Mouse (Mus musculus): ENCODE measurements around the gene Tnfrsf17. TPM values are rescaled to one million over a fixed set of nuclear protein-coding genes. Genes with fewer than 3 reads are reported as not detected.
"Not testable (repeated sequence)": the region's sequence is repeated elsewhere in the genome, so short reads cannot be mapped to it uniquely, and the experiment has no call there.

Tnfrsf17 gene
- polyA plus RNA-seq, 1 experiment from 2014 or later: not detected

DNA sequence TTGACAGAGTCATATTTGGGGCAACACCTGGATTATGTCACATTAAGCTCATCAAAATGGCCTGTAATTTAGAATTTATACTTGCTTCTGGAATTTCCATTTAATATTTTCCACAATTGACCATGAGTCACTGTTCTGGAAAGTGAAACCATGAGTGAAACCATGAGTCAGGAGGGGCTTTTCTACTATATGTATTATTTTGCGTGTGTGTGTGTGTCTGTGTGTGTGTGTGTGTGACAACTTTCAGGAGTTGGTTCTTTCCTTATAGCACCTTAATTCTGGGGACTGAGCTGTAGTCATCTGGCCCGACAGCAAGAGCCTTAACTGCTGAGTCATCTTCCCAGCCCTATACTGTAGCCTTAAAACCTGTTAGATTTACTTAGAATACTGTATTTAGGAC, 27.7 kb upstream of the Tnfrsf17 start:
- 89% methylated on average over 2 of the region's 2 CpGs for WGBS

GRCm38 (mm10) chr16:11288873-11289272, 24.7 kb upstream of the Tnfrsf17 start:
- not testable (repeated sequence) for DNase-seq (ENCODE audit: low spot score)

More for the DNA sequence above, 27.7 kb upstream of the Tnfrsf17 start:
- H3K4me1 ChIP-seq (ENCODE audit: control insufficient read depth, insufficient read depth, low read length): no peaks in the 10 kb centered on the region
- DNase-seq (ENCODE audit: low spot score) (no peak), ATAC-seq (no peak)
- no peak overlapping the region for H3K4me3 ChIP-seq (ENCODE audit: low read depth, low read length)
- H3K9me3 ChIP-seq (replicated peaks; ENCODE audit: control insufficient read depth, low read length): no peaks in the 10 kb centered on the region
- no peak overlapping the region for H3K9ac ChIP-seq (ENCODE audit: low read length)
- no peak overlapping the region for H3K27ac ChIP-seq (ENCODE audit: low read depth, low read length)
- no peaks in the 10 kb centered on the region for H3K27me3 ChIP-seq (replicated peaks; ENCODE audit: control insufficient read depth, insufficient read depth, low read length)
- no peak overlapping the region for H3K4me2 ChIP-seq (ENCODE audit: low read length)
- no peaks in the 10 kb centered on the region for H3K36me3 ChIP-seq (ENCODE audit: control insufficient read depth, insufficient read depth, low read length)

DNA sequence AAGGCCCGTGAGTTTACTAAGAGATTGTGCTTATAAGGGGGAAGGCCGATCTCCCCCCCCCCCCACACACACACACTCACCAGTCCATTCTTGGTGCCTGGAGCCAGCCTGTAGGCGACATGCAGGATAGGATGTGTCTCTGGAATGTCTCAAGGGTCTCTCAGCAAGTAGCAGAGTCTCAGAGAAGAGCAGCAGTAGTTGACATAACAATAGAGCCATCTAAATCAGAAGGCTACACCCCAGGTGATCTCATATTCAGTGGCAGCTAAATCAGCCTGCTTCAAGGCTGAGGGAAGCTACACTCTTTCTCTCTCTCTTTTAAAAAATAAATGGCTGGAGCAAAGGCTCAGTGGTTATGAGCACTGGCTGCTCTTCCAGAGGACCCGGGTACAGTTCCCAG, 18.0 kb upstream of the Tnfrsf17 start:
- not testable (repeated sequence) for H3K4me1 ChIP-seq (ENCODE audit: control insufficient read depth, insufficient read depth, low read length); H3K27ac ChIP-seq (ENCODE audit: low read depth, low read length); H3K4me2 ChIP-seq (ENCODE audit: low read length); DNase-seq (ENCODE audit: low spot score); H3K27me3 ChIP-seq (replicated peaks; ENCODE audit: control insufficient read depth, insufficient read depth, low read length); H3K4me3 ChIP-seq (ENCODE audit: low read depth, low read length); H3K36me3 ChIP-seq (ENCODE audit: control insufficient read depth, insufficient read depth, low read length); H3K9me3 ChIP-seq (replicated peaks; ENCODE audit: control insufficient read depth, low read length); H3K9ac ChIP-seq (ENCODE audit: low read length); ATAC-seq
- 72% methylated on average over 4 of the region's 4 CpGs for WGBS

More at GRCm38 (mm10) chr16:11288873-11289272, 24.7 kb upstream of the Tnfrsf17 start:
- not testable (repeated sequence) for H3K4me2 ChIP-seq (ENCODE audit: low read length); H3K27me3 ChIP-seq (replicated peaks; ENCODE audit: control insufficient read depth, insufficient read depth, low read length); ATAC-seq; H3K27ac ChIP-seq (ENCODE audit: low read depth, low read length); H3K36me3 ChIP-seq (ENCODE audit: control insufficient read depth, insufficient read depth, low read length); H3K9ac ChIP-seq (ENCODE audit: low read length); H3K4me1 ChIP-seq (ENCODE audit: control insufficient read depth, insufficient read depth, low read length); H3K9me3 ChIP-seq (replicated peaks; ENCODE audit: control insufficient read depth, low read length); H3K4me3 ChIP-seq (ENCODE audit: low read depth, low read length)
- 92% methylated on average over 7 of the region's 8 CpGs for WGBS

GRCm38 (mm10) chr16:11297700-11298099, 15.9 kb upstream of the Tnfrsf17 start:
- H3K4me1 ChIP-seq (ENCODE audit: control insufficient read depth, insufficient read depth, low read length); H3K9ac ChIP-seq (ENCODE audit: low read length); ATAC-seq; H3K36me3 ChIP-seq (ENCODE audit: control insufficient read depth, insufficient read depth, low read length); H3K9me3 ChIP-seq (replicated peaks; ENCODE audit: control insufficient read depth, low read length); H3K4me3 ChIP-seq (ENCODE audit: low read depth, low read length); H3K27me3 ChIP-seq (replicated peaks; ENCODE audit: control insufficient read depth, insufficient read depth, low read length); H3K4me2 ChIP-seq (ENCODE audit: low read length); DNase-seq (ENCODE audit: low spot score); H3K27ac ChIP-seq (ENCODE audit: low read depth, low read length): not testable (repeated sequence)
- WGBS: 67% methylated on average over 1 of the region's 1 CpGs

- no peaks in the 10 kb centered on the region for H3K4me1 ChIP-seq (ENCODE audit: control insufficient read depth, insufficient read depth, low read length)
- H3K36me3 ChIP-seq (ENCODE audit: control insufficient read depth, insufficient read depth, low read length): no peaks in the 10 kb centered on the region
- DNase-seq (ENCODE audit: low spot score): no peak
- H3K9ac ChIP-seq (ENCODE audit: low read length): no peak overlapping the region
- no peaks in the 10 kb centered on the region for H3K27me3 ChIP-seq (replicated peaks; ENCODE audit: control insufficient read depth, insufficient read depth, low read length)
- H3K4me3 ChIP-seq (ENCODE audit: low read depth, low read length): no peak overlapping the region
- no peak overlapping the region for H3K4me2 ChIP-seq (ENCODE audit: low read length)
- H3K9me3 ChIP-seq (replicated peaks; ENCODE audit: control insufficient read depth, low read length): no peaks in the 10 kb centered on the region
- ATAC-seq: no peak
- no peak overlapping the region for H3K27ac ChIP-seq (ENCODE audit: low read depth, low read length)
Observed at GRCm38 (mm10) chr16:11303741-11304140, 9.9 kb upstream of the Tnfrsf17 start.

DNA sequence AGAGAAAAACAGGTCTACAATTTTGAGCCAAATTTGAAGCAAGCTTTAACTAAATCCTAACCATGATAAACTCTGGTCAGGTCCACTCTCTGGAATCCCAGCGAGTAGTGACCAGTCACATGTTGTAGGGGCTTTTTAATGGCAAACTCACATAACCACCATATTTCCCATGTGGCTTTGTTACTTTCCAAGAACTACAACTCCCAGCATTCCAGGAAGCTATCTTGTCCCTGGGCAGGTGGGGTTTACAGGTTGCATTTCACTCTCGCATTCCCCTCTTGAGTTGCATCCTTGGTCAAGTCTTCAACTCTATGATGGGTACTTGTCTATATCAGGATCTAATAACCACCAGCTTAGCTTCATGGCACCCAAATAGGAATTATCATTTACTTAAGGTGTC, 8.1 kb upstream of the Tnfrsf17 start:
- Histone ChIP-seq H3K4me1 (ENCODE audit: control insufficient read depth, insufficient read depth, low read length) (no peaks in the 10 kb centered on the region), H3K27ac (ENCODE audit: low read depth, low read length) (no peak overlapping the region), H3K4me3 (ENCODE audit: low read depth, low read length) (no peak overlapping the region), H3K27me3 (replicated peaks; ENCODE audit: control insufficient read depth, insufficient read depth, low read length) (no peaks in the 10 kb centered on the region), H3K4me2 (ENCODE audit: low read length) (no peak overlapping the region), H3K36me3 (ENCODE audit: control insufficient read depth, insufficient read depth, low read length) (no peaks in the 10 kb centered on the region), H3K9me3 (replicated peaks; ENCODE audit: control insufficient read depth, low read length) (no peaks in the 10 kb centered on the region), H3K9ac (ENCODE audit: low read length) (no peak overlapping the region)
- ATAC-seq (no peak), DNase-seq (ENCODE audit: low spot score) (no peak)
- 91% methylated on average over 2 of the region's 2 CpGs for WGBS

DNA sequence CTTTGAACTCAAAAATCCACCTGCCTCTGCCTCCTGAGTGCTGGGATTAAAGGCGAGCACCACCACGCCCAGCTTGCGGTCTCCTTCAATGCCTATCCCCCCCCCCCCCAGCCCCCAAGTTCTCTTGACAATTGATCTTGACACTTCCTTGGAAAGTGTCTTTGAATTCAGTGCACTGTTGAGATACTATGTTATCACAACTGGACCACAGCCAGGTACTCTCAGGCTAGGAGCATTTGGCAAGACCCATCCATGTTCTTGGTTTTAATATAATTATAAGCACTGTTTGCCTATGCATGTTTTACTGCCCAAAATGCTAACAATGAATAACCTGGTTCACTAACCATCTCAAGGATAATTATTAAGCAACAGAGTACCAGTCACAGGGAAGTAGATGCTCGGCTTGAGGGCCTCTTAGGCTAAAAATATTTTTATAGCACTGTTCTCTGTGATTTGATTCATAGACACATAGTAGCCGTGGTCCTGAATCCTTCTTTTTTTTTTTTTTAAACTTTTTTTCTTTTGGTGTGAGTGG, 2.2 kb downstream of the Tnfrsf17 start:
- no peaks in the 10 kb centered on the region for H3K36me3 ChIP-seq (ENCODE audit: control insufficient read depth, insufficient read depth, low read length)
- H3K27me3 ChIP-seq (replicated peaks; ENCODE audit: control insufficient read depth, insufficient read depth, low read length): no peaks in the 10 kb centered on the region
- H3K9me3 ChIP-seq (replicated peaks; ENCODE audit: control insufficient read depth, low read length): no peaks in the 10 kb centered on the region
- DNase-seq (ENCODE audit: low spot score) (no peak), ATAC-seq (no peak)
- H3K4me3 ChIP-seq (ENCODE audit: low read depth, low read length): no peak overlapping the region
- H3K9ac ChIP-seq (ENCODE audit: low read length): no peak overlapping the region
- H3K27ac ChIP-seq (ENCODE audit: low read depth, low read length): no peak overlapping the region
- 74% methylated on average over 5 of the region's 5 CpGs for WGBS
- H3K4me1 ChIP-seq (ENCODE audit: control insufficient read depth, insufficient read depth, low read length): no peaks in the 10 kb centered on the region
- no peak overlapping the region for H3K4me2 ChIP-seq (ENCODE audit: low read length)

DNA sequence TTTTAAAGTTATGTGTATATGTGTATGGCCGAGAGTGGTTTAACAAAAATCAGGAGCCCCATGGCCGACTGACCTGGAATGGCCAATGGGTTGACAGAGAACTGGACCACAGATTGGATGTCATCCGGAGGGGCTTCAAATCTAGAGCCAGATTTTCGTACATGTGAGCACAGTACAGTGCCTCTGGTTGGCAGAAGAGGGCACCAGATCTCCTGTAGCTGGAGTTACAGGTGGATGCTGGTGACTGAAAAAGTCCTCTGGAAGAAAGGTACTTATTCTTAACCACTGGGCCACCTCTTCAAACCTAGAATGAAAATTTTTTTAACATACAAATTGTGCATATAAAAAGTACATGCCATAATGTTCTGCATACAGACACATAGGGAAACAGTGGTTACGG, 3.1 kb downstream of the Tnfrsf17 start:
- H3K36me3 ChIP-seq (ENCODE audit: control insufficient read depth, insufficient read depth, low read length): no peaks in the 10 kb centered on the region
- H3K4me1 ChIP-seq (ENCODE audit: control insufficient read depth, insufficient read depth, low read length): no peaks in the 10 kb centered on the region
- WGBS: 66% methylated on average over 5 of the region's 5 CpGs
- H3K27me3 ChIP-seq (replicated peaks; ENCODE audit: control insufficient read depth, insufficient read depth, low read length): no peaks in the 10 kb centered on the region
- ATAC-seq (no peak), DNase-seq (ENCODE audit: low spot score) (no peak)
- H3K9ac ChIP-seq (ENCODE audit: low read length): no peak overlapping the region
- no peaks in the 10 kb centered on the region for H3K9me3 ChIP-seq (replicated peaks; ENCODE audit: control insufficient read depth, low read length)
- no peak overlapping the region for H3K27ac ChIP-seq (ENCODE audit: low read depth, low read length)
- H3K4me3 ChIP-seq (ENCODE audit: low read depth, low read length): no peak overlapping the region
- no peak overlapping the region for H3K4me2 ChIP-seq (ENCODE audit: low read length)

DNA sequence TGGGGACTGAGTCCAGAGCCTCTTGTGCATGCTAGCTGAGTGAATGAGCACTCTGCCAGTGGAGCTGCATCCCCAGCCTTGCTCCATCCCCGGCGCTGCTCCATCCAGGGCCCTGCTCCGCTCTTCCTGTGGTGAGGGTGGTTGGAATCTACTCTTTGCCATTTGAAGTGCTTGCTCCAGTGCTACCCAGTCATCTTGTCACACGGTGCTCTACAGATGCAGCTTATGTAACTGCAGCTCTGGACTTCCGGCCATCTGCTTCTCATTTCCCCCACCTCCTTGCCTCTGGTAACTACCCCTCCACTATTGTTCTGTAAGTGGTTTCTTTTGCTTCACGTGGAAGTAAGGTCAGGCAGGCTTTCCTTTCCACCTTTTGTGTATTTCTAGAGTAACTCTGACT, 3.7 kb downstream of the Tnfrsf17 start:
- DNase-seq (ENCODE audit: low spot score) (no peak), ATAC-seq (no peak)
- Histone ChIP-seq H3K27me3 (replicated peaks; ENCODE audit: control insufficient read depth, insufficient read depth, low read length) (no peaks in the 10 kb centered on the region), H3K27ac (ENCODE audit: low read depth, low read length) (no peak overlapping the region), H3K4me3 (ENCODE audit: low read depth, low read length) (no peak overlapping the region), H3K9me3 (replicated peaks; ENCODE audit: control insufficient read depth, low read length) (no peaks in the 10 kb centered on the region), H3K4me2 (ENCODE audit: low read length) (no peak overlapping the region), H3K36me3 (ENCODE audit: control insufficient read depth, insufficient read depth, low read length) (no peaks in the 10 kb centered on the region), H3K9ac (ENCODE audit: low read length) (no peak overlapping the region), H3K4me1 (ENCODE audit: control insufficient read depth, insufficient read depth, low read length) (peaks cover 1% of the 10 kb centered on the region; the same call in 1 of the 2 replicates)
- WGBS: 73% methylated on average over 6 of the region's 6 CpGs
